Mouse (Mus musculus): ENCODE measurements around the gene Cacna1g.

The Cacna1g gene

DNA sequence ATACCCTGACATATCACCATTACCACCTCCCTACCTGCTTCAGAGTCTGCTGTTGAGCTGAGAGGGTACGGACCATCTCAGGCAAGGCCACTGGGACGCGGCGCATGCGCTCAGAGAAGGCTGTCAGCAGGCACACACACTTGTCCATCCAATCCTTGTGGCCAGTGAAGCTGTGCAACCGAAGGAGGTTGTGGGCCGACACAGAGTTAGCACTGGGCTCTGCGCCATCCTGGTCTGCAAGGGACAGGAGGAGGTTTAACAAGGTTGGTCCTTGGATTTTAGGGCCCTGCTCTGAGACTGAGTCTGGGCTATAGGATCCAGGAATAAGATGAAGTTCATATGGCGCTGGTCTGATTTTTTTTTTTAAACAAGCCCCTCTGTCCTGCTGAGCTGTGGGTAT, 6.4 kb upstream of the Cacna1g start:
- CTCF ChIA-PET = no interaction called here

DNA sequence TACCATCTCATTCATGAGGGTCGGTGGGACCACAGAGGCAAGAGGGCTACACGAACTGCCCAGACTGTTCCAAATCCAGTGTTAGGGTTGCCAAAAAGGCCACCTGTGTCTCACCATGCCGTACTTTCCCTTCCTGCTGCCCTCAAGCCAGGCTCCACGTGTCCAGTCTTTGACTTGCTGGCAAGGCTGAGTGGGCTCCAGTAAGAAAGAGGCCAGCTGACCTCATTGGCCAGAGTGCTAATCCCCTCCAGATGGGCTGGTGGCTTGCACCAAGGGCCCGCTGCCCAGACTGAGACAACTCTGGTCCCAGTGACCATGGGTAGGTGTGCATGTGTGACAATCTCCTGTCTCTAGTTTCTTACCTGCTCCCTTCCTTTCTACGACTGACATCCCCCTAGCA, 3.7 kb upstream of the Cacna1g start:
- CTCF ChIA-PET = no interaction called here

- CTCF ChIA-PET = no interaction called here
These were observed 1.7 kb upstream of the Cacna1g start for GRCm38 (mm10) chr11:94475722-94476121.

GRCm38 (mm10) chr11:94474544-94474910, 529 bp upstream of the Cacna1g start:
- CTCF ChIA-PET = no interaction called here

DNA sequence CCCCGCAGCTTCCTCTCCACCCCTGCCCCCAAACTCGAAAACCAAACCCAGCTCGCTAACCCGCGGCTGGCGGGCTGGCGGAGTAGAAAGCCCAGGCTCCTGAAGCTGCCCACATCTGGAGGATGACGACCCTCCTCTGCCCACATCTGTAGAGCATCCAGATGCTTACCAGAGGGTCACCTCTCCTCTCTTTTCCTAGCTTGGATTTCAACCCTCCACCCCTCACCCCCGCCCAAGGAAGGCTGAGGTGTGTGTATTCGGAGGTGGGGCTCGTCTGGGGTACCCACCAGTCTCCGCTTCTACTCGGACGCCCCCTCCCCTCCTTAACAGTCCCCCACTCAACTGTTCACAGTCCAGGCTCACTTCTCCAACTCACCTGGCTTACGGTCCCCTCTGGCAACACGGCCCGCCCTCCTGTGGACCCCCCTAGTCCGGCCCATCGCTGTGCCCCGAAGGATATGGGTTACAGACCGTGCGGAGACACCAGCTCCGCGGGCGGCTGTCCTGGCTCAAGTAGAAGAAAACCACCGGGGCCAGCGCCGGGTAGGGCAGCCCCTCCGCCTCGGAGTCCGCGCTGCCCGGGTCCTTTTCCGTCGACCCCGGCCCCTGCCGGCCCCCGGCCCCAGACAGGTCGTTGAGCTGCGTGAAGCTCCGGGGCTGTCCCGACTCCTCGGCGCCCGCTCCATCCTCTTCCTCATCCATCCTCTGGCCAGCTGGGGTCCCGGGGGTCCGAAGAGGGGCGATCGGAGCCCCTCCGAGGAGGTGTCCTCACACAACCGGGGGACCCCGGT, 887 bp downstream of the Cacna1g start:
- CTCF ChIA-PET = no interaction called here

- CTCF ChIA-PET = no interaction called here
These were observed 1.4 kb downstream of the Cacna1g start for GRCm38 (mm10) chr11:94472585-94472915.

GRCm38 (mm10) chr11:94471740-94472584, 2.0 kb downstream of the Cacna1g start:
- CTCF ChIA-PET = no interaction called here

GRCm38 (mm10) chr11:94470391-94470790, 3.6 kb downstream of the Cacna1g start:
- CTCF ChIA-PET = no interaction called here

GRCm38 (mm10) chr11:94469136-94470064, 4.6 kb downstream of the Cacna1g start:
- CTCF ChIA-PET = no interaction called here

GRCm38 (mm10) chr11:94468582-94469064, 5.4 kb downstream of the Cacna1g start:
- CTCF ChIA-PET = no interaction called here

DNA sequence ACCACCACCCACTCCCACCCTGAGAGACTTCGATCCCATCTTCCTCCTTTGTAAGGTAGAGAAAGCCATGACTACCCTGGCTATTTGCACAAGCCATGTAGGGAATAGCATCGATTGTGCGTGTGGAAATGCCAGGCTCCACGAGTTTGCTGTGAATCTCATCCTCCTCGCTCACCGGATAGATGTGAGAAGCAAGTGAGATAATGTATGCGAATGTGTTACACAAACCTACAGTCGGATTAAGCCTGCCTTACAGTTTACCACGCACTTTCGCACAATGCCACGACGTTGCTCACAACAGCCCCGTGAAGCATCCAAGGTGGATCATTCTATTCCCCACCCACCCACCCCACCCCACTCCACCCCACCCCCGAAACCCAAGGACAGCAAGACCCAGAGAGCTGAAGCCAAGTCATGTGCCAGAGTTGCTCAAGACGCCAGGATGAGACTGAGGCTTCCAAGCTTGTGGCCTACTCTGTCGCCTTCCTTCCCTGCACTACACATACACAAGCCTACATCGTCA, 7.6 kb downstream of the Cacna1g start:
- CTCF ChIA-PET = no interaction called here

GRCm38 (mm10) chr11:94464170-94464569, 9.8 kb downstream of the Cacna1g start:
- CTCF ChIA-PET = no interaction called here

DNA sequence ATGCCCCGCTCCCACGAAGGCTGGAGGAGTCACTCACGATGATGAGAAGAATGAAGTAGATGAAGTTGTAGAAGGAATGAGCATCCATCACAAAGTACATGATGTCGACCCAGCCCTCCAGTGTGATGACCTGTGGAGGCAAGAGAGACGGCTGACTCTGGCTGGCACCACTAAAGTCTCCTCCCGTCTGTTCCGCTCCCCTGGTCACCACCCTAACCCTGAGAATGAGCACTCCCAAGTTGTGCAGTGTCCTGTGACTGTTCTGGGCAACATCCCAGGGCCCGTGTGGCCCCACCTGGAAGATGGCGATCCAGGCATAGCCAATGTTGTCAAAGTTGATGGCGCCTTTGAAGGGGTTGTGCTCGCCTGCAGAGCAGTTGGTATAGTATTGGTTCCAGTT, 12.1 kb downstream of the Cacna1g start:
- CTCF ChIA-PET = no interaction called here

- CTCF ChIA-PET = no interaction called here
These were observed 17.0 kb downstream of the Cacna1g start for GRCm38 (mm10) chr11:94457001-94457400.

- CTCF ChIA-PET = no interaction called here
These were observed 17.7 kb downstream of the Cacna1g start for GRCm38 (mm10) chr11:94456347-94456746.

- CTCF ChIA-PET = no interaction called here
These were observed 18.7 kb downstream of the Cacna1g start for GRCm38 (mm10) chr11:94455161-94455820.

DNA sequence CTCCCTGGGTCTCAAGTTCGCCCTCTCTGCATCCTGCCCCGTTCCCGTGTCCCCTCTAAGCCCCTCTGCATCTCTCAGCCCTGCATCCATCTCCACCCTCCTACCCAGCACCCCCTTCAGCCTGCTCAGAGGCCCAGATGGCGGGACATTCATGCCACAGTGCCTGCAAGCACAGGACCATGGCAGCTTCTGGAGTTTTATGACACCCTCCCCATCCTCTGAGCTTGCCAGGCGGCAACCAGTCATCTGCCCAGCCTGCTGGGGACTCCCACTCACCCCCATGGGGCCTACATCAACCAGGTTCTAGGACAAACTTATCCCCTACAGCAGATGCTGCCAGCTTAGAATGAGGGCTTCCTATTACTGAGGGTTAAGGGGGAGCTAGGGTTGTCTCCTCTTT, 19.2 kb downstream of the Cacna1g start:
- CTCF ChIA-PET = no interaction called here

DNA sequence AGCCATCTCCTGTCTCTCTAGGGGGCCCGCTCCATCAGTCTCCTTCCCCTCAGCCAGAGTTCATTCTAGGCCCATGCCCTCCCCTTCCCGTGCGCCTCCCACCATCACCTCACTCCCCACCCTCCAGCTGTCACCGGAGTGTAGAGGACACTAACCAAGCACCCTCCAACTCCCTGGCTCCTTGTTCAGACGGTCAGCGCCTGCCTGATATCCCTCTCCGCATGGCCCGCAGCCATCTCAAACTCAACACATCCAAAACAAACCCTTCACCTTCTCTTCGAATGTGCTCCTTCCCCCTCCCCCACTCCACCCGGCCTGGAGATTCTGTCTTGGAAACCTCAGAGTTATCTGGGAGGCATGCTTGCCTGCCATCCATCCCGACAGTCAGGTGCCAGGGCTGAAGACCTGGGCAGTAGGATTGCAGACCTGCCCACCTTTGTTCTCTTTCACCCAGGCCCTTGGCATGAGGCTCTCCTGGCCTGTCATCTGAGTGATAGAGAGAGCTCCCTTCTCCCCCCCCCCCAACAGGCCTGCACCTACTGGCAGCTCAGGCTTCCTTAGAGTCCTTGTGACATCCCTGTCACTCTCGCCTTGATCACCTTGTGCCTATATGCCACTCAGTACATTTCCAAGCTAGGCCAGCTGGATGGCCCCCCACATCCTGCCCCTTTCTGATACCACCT, 22.8 kb downstream of the Cacna1g start:
- CTCF ChIA-PET = interaction anchor here (0.5 kb wide), 1 partner anchor 52 kb away, joined by 6 read pairs; no protein-coding TSS in a partner anchor

- CTCF ChIA-PET = interaction anchor here (0.6 kb wide), 1 partner anchor 11 kb away, joined by 14 read pairs; no protein-coding TSS in a partner anchor
These were observed 24.1 kb downstream of the Cacna1g start for GRCm38 (mm10) chr11:94449886-94450285.

- CTCF ChIA-PET = no interaction called here
These were observed 24.8 kb downstream of the Cacna1g start for GRCm38 (mm10) chr11:94449239-94449638.

- CTCF ChIA-PET = no interaction called here
These were observed 27.0 kb downstream of the Cacna1g start for GRCm38 (mm10) chr11:94447017-94447416.
